Mouse (Mus musculus) 416B (cell line): ENCODE data around the gene Srsf6.
"Not testable (repeated sequence)": the region's sequence is repeated elsewhere in the genome, so short reads cannot be mapped to it uniquely, and the experiment has no call there.

Experiments used
- DNase-seq: peaks from one replicate; pipeline ENCODE4 v3.0.0; 2011; ENCODE audit warnings: low read depth

The Srsf6 gene

GRCm38 (mm10) chr2:162931123-162931673 lies at the start of gene Srsf6:
Srsf6 (plus strand) TSS chr2:162931528.
- DNase-seq = peak; percentile 93

- DNase-seq = no peak
These were observed 47.2 kb upstream of the Srsf6 start for GRCm38 (mm10) chr2:162884101-162884500.

- DNase-seq = no peak
These were observed 44.2 kb upstream of the Srsf6 start for GRCm38 (mm10) chr2:162887121-162887520.

- DNase-seq = no peak
These were observed 42.7 kb upstream of the Srsf6 start for GRCm38 (mm10) chr2:162888677-162889076.

GRCm38 (mm10) chr2:162889191-162889590 lies 42.1 kb upstream of the Srsf6 start:
- no peak for DNase-seq

- no peak for DNase-seq
These were observed 41.6 kb upstream of the Srsf6 start for GRCm38 (mm10) chr2:162889731-162890130.

GRCm38 (mm10) chr2:162892979-162893378 lies 38.3 kb upstream of the Srsf6 start:
- not testable (repeated sequence) for DNase-seq

GRCm38 (mm10) chr2:162899256-162899655 lies 32.1 kb upstream of the Srsf6 start:
- not testable (repeated sequence) for DNase-seq

GRCm38 (mm10) chr2:162899880-162900589 lies 31.3 kb upstream of the Srsf6 start:
- DNase-seq = no peak

GRCm38 (mm10) chr2:162900590-162900916 lies 30.8 kb upstream of the Srsf6 start:
- no peak for DNase-seq

- no peak for DNase-seq
These were observed 25.4 kb upstream of the Srsf6 start for GRCm38 (mm10) chr2:162905902-162906301.

- DNase-seq = no peak
These were observed 23.3 kb upstream of the Srsf6 start for GRCm38 (mm10) chr2:162908052-162908491.

GRCm38 (mm10) chr2:162914040-162914439 lies 17.3 kb upstream of the Srsf6 start:
- no peak for DNase-seq

GRCm38 (mm10) chr2:162914519-162914918 lies 16.8 kb upstream of the Srsf6 start:
- peak; percentile 24 for DNase-seq

GRCm38 (mm10) chr2:162919926-162920325 lies 11.4 kb upstream of the Srsf6 start:
- DNase-seq = no peak

- DNase-seq = peak; percentile 79
These were observed 9.1 kb upstream of the Srsf6 start for GRCm38 (mm10) chr2:162922183-162922582.

GRCm38 (mm10) chr2:162922834-162923233 lies 8.5 kb upstream of the Srsf6 start:
- DNase-seq = no peak

- no peak for DNase-seq
These were observed 7.2 kb upstream of the Srsf6 start for GRCm38 (mm10) chr2:162924126-162924525.

GRCm38 (mm10) chr2:162927918-162928585 lies 3.3 kb upstream of the Srsf6 start:
- no peak for DNase-seq

GRCm38 (mm10) chr2:162929704-162930103 lies 1.6 kb upstream of the Srsf6 start:
- no peak for DNase-seq

GRCm38 (mm10) chr2:162930516-162931122 lies 709 bp upstream of the Srsf6 start:
- no peak for DNase-seq

GRCm38 (mm10) chr2:162931674-162932650 lies 634 bp downstream of the Srsf6 start:
- DNase-seq = peak; percentile 84
